Comparison of ENCODE assay signal across 15 mouse cellular contexts in the genomic region with DNA sequence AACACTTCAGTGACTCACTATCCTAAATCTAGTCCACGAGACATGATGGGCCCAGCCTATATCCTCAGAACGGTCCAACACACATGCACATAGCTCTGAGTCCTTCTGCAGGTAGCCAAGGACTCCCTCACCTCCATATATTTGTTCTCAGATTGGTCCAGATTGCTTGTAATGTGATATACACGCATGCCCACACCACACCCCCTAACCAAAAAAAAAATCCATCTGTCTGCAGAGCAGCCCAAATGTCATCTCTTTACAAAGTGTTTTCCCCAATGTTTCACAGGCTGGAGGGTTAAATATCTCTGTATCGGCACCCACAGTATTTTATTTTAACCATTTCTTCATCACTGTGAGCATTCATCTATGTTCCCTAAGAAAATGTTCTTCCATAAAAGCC. TPM values are rescaled to one million over a fixed set of nuclear protein-coding genes. Genes with fewer than 3 reads are reported as not detected.
"Had no signal": no experiment of that assay in that cellular context is flagged by ENCODE, and none has a peak within 500 bp of the region (broad histone marks: within the 10 kb centered on the region; RNA-seq: fewer than 3 reads in every experiment).

No protein-coding gene starts in this region.

- H3K36me3 ChIP-seq: kidney, embryonic 15.5 days; limb, embryonic 13.5 days; midbrain, embryonic 12.5 days; neural tube, embryonic 15.5 days had no signal

- H3K27ac ChIP-seq: kidney, embryonic 15.5 days; limb, embryonic 13.5 days; liver, embryonic 14.5 days; midbrain, embryonic 12.5 days; neural tube, embryonic 15.5 days had no signal

- H3K9ac ChIP-seq: kidney, embryonic 15.5 days; limb, embryonic 13.5 days; liver, embryonic 14.5 days; midbrain, embryonic 12.5 days; neural tube, embryonic 15.5 days had no signal

- H3K4me2 ChIP-seq: kidney, embryonic 15.5 days; limb, embryonic 13.5 days; midbrain, embryonic 12.5 days; neural tube, embryonic 15.5 days had no signal

- H3K9me3 ChIP-seq: kidney, embryonic 15.5 days; limb, embryonic 13.5 days; midbrain, embryonic 12.5 days; neural tube, embryonic 15.5 days had no signal

- DNase-seq: kidney, adult 2 months; kidney, postnatal 14 days; left cerebral cortex, postnatal 4 days; lung, adult 18-20 months; retina, postnatal 1 day; right cerebral cortex, postnatal 4 days; spleen, adult 18-20 months; thymus, adult 18-20 months; thymus, postnatal 14 days had no signal

- H3K4me3 ChIP-seq: kidney, embryonic 15.5 days; limb, embryonic 13.5 days; midbrain, embryonic 12.5 days; neural tube, embryonic 15.5 days had no signal

- H3K27me3 ChIP-seq: kidney, embryonic 15.5 days; limb, embryonic 13.5 days; midbrain, embryonic 12.5 days; neural tube, embryonic 15.5 days had no signal

RNA-seq across cellular contexts. Expression of gene Dgki, which starts 58.5 kb away (rescaled TPM):
- polyA plus RNA-seq: liver, adult 2 months had no signal
